Mouse (Mus musculus) liver, postnatal 0 days (tissue): ENCODE results near the gene Plxna1.

Experiments
- CTCF ChIP-seq: sonication (generic); IDR thresholded peaks from 2 replicates; pipeline ENCODE4 v1.5.1; 2016; ENCODE audit warnings: antibody characterized with exemption, low read depth
- EP300 ChIP-seq: IDR thresholded peaks from 2 replicates; pipeline ENCODE4 v1.6.1; 2016; ENCODE audit warnings: antibody characterized with exemption, low read depth, mild to moderate bottlenecking

DNA sequence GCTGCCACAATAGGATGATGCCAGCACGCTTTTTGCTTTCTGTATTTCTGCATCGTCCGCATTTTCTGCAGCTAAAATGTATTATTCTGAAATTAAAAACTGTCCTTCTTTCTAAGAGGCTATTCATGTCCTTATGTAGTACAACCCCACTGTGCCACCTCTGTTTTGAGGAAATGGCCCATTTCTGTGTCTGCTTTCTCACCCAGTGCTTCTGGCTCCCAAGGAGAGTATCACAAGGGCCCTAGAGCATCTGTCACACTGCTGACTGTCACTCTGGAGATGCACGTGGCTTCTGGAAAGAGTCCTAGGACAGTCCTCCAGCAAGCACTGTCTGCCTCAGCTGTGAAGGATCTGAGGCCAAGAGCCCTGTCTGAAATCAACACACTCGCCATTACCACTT lies 95.2 kb downstream of the Plxna1 start:
- TF ChIP-seq CTCF (no peak), EP300 (no peak)
